Mouse (Mus musculus) hindbrain, embryonic 10.5 days (tissue): ENCODE results near the gene Tmc4. TPM values are rescaled to one million over a fixed set of nuclear protein-coding genes. Genes with fewer than 3 reads are reported as not detected.
"Not testable (repeated sequence)": the region's sequence is repeated elsewhere in the genome, so short reads cannot be mapped to it uniquely, and the experiment has no call there.

Experiments
- DNase-seq: peaks from one replicate; pipeline ENCODE4 v3.0.0-alpha.2; 2017; ENCODE audit warnings: low spot score
- H3K27ac ChIP-seq: fragments of 300-500 bp; sonication (generic); 2 replicates; pipeline ENCODE4 v1.5.1; 2016; ENCODE audit warnings: mild to moderate bottlenecking, moderate library complexity
- H3K27me3 ChIP-seq: fragments of 300-500 bp; sonication (generic); 2 replicates; pipeline ENCODE4 v1.6.1; 2016; ENCODE audit warnings: mild to moderate bottlenecking; ENCODE audit not compliant: poor library complexity, insufficient read depth, severe bottlenecking
- H3K36me3 ChIP-seq: fragments of 300-500 bp; sonication (generic); 2 replicates; pipeline ENCODE4 v1.6.1; 2016; ENCODE audit warnings: mild to moderate bottlenecking, moderate library complexity
- H3K4me1 ChIP-seq: fragments of 300-500 bp; sonication (generic); replicated peaks from 2 replicates; pipeline ENCODE4 v1.6.1; 2016; ENCODE audit warnings: mild to moderate bottlenecking
- H3K4me3 ChIP-seq: fragments of 300-500 bp; sonication (generic); 2 replicates; pipeline ENCODE4 v1.5.1; 2016; ENCODE audit warnings: mild to moderate bottlenecking, moderate library complexity
- H3K9me3 ChIP-seq: fragments of 300-500 bp; sonication (generic); 2 replicates; pipeline ENCODE4 v1.6.1; 2016; ENCODE audit warnings: mild to moderate bottlenecking, moderate library complexity
- WGBS: fragments of 180-500 bp; shearing (Covaris S2); methylation state at CpG from one replicate; pipeline ENCODE4 v1.1.7; 2016; 5-methylcytosine and 5-hydroxymethylcytosine counted together
- polyA plus RNA-seq: library from polyadenylated mRNA; unstranded; fragments of >200 nt; fragmentation: Nextera tagmentation; extraction: Ambion mirVana; gene quantifications from 2 replicates; pipeline ENCODE4 v1.2.1, GENCODE M21; 2016

The Tmc4 gene
- polyA plus RNA-seq, 1 experiment from 2014 or later: 3.5 TPM

DNA sequence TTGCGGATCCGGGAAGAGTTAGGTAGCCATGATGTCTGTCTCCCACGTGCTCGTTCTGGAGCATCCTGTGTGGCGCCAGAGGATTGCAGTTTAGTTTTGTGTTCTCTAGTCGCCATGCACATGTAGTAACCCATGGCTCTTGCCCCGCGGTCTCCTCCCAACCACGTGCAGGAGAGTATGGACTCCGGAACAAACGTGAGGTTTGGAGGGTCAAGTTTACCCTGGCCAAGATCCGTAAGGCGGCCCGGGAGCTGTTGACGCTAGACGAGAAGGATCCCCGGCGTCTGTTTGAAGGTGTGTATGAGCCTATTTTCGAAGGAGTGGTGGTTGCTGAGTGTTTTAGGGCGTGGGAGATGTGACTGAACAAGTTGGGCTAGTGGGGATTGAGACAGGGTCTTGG is 27.1 kb upstream of the Tmc4 start:
- DNase-seq: no peak
- no peaks in the 10 kb centered on the region for H3K9me3 ChIP-seq
- peak overlapping the region; percentile 89 for H3K4me3 ChIP-seq
- under 1% methylated on average over 20 of the region's 20 CpGs for WGBS
- H3K4me1 ChIP-seq: peaks cover 27% of the 10 kb centered on the region
- peak overlapping the region; percentile 97 for H3K27ac ChIP-seq
- no peaks in the 10 kb centered on the region for H3K27me3 ChIP-seq
- peaks cover 65% of the 10 kb centered on the region for H3K36me3 ChIP-seq

DNA sequence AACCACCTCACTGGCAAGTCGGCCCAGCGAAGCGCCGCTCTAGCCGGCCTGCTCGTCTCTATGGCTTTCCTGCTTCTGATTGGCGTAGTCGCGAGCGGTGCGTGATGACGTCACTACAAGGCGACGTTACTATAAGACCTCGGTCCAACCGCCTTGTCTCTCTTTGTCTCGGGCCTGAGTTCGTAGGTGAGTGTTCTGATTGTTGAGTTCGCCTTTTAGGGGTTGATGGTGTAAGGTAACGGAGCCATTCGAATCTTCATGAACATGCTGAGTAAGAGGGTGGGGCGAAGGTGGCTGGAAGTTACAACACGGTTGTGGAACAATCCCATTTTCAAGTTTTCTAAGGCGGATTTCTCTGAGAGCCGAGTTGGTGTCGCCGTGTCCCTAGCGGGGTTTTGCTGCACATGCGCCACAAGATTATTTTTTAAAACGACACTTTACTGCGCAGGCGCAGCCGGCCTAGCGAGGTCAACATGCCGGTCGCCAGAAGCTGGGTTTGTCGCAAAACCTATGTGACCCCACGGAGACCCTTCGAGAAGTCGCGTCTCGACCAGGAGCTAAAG is 26.6 kb upstream of the Tmc4 start, which contains the start of gene Rps9:
Rps9 (plus strand) TSS at position 115 of the 563 bp plus-strand sequence.
- H3K9me3 ChIP-seq: no peaks in the 10 kb centered on the region
- peak within 1 kb of the TSS; percentile 97 for H3K27ac ChIP-seq
- H3K4me1 ChIP-seq: peaks cover 27% of the 10 kb centered on the region
- peak; percentile 96 for DNase-seq
- H3K4me3 ChIP-seq: peak within 1 kb of the TSS; percentile 89
- under 1% methylated on average over 42 of the region's 42 CpGs for WGBS
- peaks cover 70% of the 10 kb centered on the region for H3K36me3 ChIP-seq
- H3K27me3 ChIP-seq: no peaks in the 10 kb centered on the region

DNA sequence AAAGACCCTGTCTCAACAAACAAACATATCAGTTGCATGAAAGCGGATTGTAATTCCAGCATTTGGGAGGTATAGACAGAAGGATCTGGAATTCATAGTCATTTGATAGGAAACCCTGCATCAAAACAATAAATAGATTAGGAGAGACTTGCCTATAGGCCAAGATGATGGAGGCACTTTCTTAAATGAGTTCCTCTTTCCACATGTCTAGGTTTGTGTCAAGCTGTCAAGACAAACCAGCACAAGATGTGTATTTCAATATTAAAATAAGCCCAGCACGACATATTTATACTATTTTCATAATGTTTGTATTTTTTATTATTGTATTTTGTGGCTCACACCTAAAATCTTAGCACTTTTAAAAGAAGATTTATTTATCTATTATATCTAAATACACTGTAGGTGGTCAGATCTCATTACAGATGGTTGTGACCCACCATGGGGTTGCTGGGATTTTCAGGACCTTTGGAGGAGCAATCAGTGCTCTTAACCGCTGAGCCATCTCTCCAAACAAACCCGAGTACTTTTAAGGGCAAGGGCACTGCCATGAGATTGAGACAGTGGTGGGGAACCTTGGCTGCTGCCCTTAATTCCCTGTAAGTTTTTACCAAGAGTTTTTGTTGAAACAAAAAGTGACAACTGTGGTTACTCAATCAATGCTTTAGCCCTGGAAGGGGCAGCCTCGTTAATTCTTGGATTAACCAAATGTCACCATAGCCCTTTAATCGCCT is 26.0 kb upstream of the Tmc4 start:
- no peaks in the 10 kb centered on the region for H3K9me3 ChIP-seq
- H3K27ac ChIP-seq: peak overlapping the region; percentile 97
- DNase-seq: no peak
- WGBS: 21% methylated on average over 6 of the region's 6 CpGs
- peaks cover 75% of the 10 kb centered on the region for H3K36me3 ChIP-seq
- peaks cover 27% of the 10 kb centered on the region for H3K4me1 ChIP-seq
- H3K4me3 ChIP-seq: peak overlapping the region; percentile 89
- H3K27me3 ChIP-seq: no peaks in the 10 kb centered on the region

DNA sequence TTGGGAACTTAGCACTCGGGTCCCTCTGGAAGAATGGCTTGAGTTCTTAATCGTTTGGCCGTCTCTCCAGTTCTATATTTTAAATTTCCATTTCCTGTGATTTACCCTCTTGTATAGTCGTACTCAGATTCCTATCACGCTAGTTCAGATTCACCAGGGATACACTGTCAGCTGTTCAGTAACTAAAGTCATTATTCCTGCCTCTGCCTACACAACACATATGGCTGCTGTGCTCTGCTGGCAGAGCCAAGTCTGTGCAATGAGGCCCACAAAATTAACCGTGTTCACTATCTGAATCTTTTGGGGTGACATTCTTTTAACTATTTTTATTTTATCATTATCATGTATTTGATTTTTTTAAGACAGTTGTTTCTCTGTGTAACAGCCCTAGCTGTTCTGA is 21.1 kb upstream of the Tmc4 start:
- H3K27ac ChIP-seq: no peak overlapping the region
- 95% methylated on average over 6 of the region's 6 CpGs for WGBS
- no peaks in the 10 kb centered on the region for H3K9me3 ChIP-seq
- peaks cover 18% of the 10 kb centered on the region for H3K4me1 ChIP-seq
- no peaks in the 10 kb centered on the region for H3K27me3 ChIP-seq
- DNase-seq: no peak
- H3K36me3 ChIP-seq: peaks cover 63% of the 10 kb centered on the region
- H3K4me3 ChIP-seq: no peak overlapping the region

DNA sequence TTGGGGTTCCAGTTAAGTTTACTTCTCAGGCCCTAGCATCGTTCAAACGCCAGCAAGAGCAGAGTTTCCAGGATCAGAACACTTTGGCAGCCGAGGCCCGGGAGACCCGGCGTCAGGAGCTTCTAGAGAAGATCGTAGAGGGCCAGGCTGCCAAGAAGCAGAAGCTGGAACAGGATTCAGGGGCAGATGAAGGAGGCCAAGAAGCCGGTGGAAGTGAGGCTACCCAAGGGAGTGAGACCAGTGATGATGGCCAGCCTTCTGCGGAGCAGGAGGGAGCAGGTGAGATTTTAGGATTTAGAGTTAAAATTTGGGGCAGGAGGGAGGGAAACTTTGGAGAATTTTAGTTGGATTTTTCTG is 17.6 kb upstream of the Tmc4 start:
- H3K9me3 ChIP-seq, H3K27me3 ChIP-seq, DNase-seq: not testable (repeated sequence)
- peaks cover 45% of the 10 kb centered on the region for H3K36me3 ChIP-seq
- H3K27ac ChIP-seq: peak overlapping the region; percentile 92
- WGBS: 13% methylated on average over 9 of the region's 9 CpGs
- peaks cover 28% of the 10 kb centered on the region for H3K4me1 ChIP-seq
- H3K4me3 ChIP-seq: peak overlapping the region; percentile 72

DNA sequence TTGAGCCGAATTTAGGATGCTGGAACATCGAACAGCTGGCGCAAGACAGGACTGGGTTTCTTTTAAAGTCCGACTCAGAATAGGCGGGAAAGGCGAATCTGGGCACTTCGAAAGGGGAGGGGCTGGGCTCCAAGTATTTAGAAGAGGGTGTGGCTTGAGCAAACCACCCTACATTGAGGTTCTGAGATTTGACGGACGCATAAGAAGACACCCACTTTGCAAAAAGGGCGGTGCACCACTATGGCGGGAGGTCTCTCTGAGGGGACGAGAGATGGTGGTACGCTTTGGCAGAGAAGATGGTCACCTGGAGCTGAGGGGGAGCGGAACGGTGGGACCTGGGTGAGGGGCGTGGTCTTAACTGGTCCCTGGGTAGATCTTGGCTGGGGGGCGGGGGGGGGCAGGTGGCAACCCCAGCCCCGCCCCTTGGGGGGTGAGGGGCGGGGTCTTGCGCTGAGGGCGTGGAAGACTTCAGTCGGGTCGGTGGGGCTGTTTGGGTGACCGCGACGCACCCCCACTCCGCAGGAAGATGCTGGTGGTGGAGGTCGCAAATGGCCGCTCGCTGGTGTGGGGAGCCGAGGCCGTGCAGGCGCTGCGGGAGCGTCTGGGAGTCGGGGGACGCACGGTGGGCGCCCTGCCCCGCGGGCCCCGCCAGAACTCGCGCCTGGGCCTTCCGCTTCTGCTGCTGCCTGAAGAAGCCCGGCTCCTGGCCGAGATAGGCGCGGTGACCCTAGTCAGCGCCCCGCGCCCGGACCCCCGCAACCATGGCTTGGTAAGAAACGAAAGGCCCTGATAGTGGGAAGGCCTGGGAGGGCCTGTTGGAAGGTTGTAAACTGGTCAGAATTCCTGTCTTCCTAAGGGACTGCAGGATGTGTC is 17.0 kb upstream of the Tmc4 start:
- peak; percentile 83 for DNase-seq
- no peaks in the 10 kb centered on the region for H3K9me3 ChIP-seq
- no peaks in the 10 kb centered on the region for H3K27me3 ChIP-seq
- H3K36me3 ChIP-seq: peaks cover 39% of the 10 kb centered on the region
- WGBS: under 1% methylated on average over 54 of the region's 55 CpGs
- H3K27ac ChIP-seq: peak overlapping the region; percentile 92
- H3K4me1 ChIP-seq: peaks cover 28% of the 10 kb centered on the region
- H3K4me3 ChIP-seq: peak overlapping the region; percentile 72

DNA sequence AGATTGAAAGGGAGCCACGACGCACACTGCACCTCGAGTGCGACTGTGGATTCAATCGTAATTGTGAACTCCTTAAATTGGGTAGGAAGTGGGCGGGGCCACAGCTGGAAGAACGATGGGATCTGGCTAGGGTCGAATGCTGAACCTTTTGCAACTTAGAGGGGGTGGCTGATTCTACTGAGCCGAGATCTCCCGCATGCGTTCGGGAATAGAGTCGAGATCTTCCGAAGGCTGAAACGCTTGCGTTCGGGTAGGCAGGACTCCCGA is 16.4 kb upstream of the Tmc4 start:
- under 1% methylated on average over 18 of the region's 18 CpGs for WGBS
- Histone ChIP-seq H3K27ac (peak overlapping the region; percentile 92), H3K36me3 (peaks cover 34% of the 10 kb centered on the region), H3K27me3 (no peaks in the 10 kb centered on the region), H3K4me3 (peak overlapping the region; percentile 72), H3K9me3 (no peaks in the 10 kb centered on the region), H3K4me1 (peaks cover 28% of the 10 kb centered on the region)
- no peak for DNase-seq

DNA sequence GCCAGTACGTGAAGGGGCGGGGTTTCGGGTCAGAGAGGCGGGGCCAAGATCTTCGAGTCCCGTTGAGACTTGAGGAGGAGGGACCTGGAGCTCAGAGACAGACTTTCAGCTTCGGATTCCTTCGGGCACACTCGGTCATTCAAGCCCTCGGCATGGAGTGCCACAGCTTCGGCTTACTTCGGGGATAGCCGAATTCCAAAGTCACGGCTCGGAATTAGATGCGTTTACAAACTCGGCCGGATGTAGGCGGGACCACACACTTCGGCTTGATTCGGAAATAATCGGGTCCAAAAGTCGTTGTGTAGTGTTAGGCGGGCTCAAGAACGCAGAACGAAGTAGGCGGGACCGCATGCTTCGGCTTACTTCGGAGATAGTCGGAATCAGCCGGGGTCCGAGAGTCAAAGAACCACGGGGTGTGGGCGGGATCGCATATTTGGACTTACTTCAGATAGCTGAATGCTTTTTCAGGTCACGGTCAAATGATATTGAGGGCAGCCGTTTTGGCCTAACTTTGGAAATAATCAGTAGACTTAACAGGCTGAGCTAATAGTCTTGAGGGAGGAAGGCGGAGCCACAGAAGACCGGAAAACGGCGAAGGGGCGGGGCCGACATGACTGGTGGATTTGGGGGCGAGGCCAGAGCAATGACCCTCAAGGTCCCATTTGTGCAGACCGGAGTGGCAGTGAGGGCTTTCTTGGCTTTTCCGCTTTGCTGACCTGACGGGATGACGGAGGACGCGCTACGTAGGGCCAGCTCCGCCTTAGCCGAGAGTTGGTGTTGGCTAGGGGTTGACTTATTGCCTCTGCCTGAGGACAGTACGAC is 15.8 kb upstream of the Tmc4 start, which contains the start of gene Mboat7:
Mboat7 (minus strand) TSS at position 537 of the 822 bp plus-strand sequence.
- H3K9me3 ChIP-seq: no peaks in the 10 kb centered on the region
- peaks cover 28% of the 10 kb centered on the region for H3K4me1 ChIP-seq
- peak within 1 kb of the TSS; percentile 92 for H3K27ac ChIP-seq
- peaks cover 32% of the 10 kb centered on the region for H3K36me3 ChIP-seq
- DNase-seq: peak; percentile 96
- WGBS: under 1% methylated on average over 55 of the region's 55 CpGs
- peak within 1 kb of the TSS; percentile 72 for H3K4me3 ChIP-seq
- H3K27me3 ChIP-seq: no peaks in the 10 kb centered on the region

DNA sequence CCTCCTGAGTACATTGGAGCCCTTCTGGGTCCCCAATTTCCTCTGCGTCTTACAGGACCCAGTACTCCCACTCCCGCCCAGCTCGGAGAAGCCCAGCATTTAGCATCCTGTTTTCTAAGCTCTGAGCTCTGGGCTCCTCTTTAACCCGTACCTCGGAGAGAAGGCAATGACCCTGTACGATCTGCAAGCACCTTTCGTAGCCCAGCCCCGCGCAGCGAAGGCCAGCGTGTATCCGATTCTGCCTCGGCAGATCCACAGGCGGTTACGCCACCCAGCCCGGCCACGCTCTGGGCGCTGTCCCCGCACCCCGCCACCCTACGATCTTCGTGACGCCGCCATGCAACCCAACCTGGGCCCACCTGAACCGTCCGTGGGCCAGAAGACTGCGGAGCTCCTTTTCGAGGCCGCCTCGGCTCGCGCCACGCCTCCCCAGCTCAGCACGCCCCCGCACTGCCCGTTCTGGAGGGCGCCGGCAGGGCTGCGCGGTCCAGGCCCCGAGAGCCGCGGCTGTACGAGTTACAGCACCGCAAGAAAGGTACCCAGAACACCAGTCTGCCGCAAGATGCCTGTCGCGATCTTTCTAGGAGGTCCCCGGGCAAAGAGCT is 15.1 kb upstream of the Tmc4 start, which contains the start of gene Tsen34:
Tsen34 (plus strand) TSS at position 482 of the 605 bp plus-strand sequence.
- Histone ChIP-seq H3K27ac (peak within 1 kb of the TSS; percentile 92), H3K4me3 (peak within 1 kb of the TSS; percentile 72), H3K4me1 (peaks cover 28% of the 10 kb centered on the region), H3K36me3 (peaks cover 31% of the 10 kb centered on the region), H3K9me3 (no peaks in the 10 kb centered on the region), H3K27me3 (no peaks in the 10 kb centered on the region)
- no peak for DNase-seq
- under 1% methylated on average over 49 of the region's 49 CpGs for WGBS

DNA sequence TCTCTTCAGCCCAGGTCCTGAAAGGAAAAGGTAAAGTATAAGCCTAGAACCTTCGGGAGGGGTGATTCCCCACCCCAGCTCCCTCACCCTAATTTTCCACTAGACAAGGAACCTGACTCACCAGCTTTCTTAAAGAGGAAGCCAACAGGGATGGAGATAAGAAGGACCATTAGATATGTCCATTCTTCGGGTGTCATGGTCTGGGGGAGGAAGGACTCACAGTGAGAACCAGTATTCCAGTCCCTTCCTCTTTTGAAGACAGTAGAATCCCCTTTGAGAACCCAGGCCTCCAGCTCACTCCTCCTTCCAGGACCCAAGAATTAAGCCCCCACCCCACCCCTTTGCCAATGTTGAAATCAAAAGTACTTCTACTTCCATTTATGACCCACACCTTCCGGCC is 14.6 kb upstream of the Tmc4 start:
- WGBS: 50% methylated on average over 3 of the region's 3 CpGs
- peak overlapping the region; percentile 72 for H3K4me3 ChIP-seq
- H3K9me3 ChIP-seq: no peaks in the 10 kb centered on the region
- peaks cover 28% of the 10 kb centered on the region for H3K4me1 ChIP-seq
- peaks cover 31% of the 10 kb centered on the region for H3K36me3 ChIP-seq
- peak overlapping the region; percentile 92 for H3K27ac ChIP-seq
- H3K27me3 ChIP-seq: no peaks in the 10 kb centered on the region
- DNase-seq: no peak

DNA sequence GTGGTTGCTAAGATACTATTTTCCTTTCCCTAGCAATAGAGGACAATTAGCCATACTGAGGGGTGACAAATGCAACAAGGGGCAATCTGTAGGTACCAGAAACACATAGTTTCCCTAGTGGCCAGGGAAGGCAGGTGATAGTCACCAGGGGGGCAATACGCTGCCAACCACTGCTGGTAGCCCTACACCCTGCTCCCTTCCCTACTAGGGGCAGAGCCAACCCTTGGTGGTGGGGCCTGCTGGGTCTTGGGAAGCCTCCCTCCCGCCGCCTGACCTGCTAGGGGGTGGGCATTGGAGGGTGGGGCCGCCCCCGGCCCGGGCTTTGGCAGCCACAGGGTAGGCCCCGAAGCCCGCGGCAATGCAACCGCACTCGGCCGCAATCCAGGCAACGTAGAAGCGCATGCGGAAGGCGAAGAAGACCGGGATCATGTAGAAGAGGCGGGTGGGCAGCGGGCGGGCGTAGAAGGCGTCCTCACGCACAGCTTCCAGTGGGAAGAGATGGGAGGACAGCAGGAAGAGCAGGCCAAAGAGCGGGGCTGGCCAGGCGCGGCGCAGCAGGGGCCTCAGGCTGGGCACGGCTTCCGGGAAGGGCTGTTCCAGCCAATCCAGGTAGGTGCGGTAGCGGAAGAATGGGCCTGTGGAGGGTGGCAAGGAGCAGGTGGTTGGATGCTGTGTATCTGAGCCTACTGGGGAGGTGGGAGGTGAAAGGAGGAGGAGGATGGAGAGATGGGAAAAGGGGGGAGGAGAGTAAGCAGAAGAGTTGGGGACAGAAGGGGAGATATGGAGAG is 8.2 kb upstream of the Tmc4 start:
- no peak overlapping the region for H3K4me3 ChIP-seq
- no peaks in the 10 kb centered on the region for H3K9me3 ChIP-seq
- H3K27me3 ChIP-seq: no peaks in the 10 kb centered on the region
- peaks cover 50% of the 10 kb centered on the region for H3K36me3 ChIP-seq
- peak overlapping the region; percentile 40; the same call in 1 of the 2 replicates for H3K27ac ChIP-seq
- WGBS: 80% methylated on average over 31 of the region's 31 CpGs
- peaks cover 24% of the 10 kb centered on the region for H3K4me1 ChIP-seq
- no peak for DNase-seq
